Mouse (Mus musculus): ENCODE results near the gene Gpr160. TPM values are rescaled to one million over a fixed set of nuclear protein-coding genes. Genes with fewer than 3 reads are reported as not detected.
"Not testable (repeated sequence)": the region's sequence is repeated elsewhere in the genome, so short reads cannot be mapped to it uniquely, and the experiment has no call there.

The Gpr160 gene
- polyA plus RNA-seq, 1 experiment from 2014 or later: 1.1 TPM

DNA sequence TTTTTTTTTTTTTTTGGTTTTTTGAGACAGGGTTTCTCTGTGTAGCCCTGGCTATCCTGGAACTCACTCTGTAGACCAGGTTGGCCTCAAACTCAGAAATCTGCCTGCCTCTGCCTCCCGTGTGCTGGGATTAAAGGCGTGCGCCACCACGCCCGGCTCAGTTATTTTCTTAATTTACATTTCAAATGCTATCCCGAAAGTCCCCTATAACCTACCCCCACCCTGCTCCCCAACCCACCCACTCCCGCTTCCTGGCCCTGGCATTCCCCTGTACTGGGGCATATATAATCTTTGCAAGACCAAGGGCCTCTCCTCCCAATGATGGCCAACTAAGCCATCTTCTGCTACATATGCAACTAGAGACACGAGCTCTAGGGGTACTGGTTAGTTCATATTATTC lies 3.8 kb downstream of the Gpr160 start:
- not testable (repeated sequence) for H3K36me3 ChIP-seq; H3K4me3 ChIP-seq; ATAC-seq (ENCODE audit: extremely low read depth, insufficient number of reproducible peaks, low FRiP score, low TSS enrichment); H3K4me1 ChIP-seq; H3K9ac ChIP-seq; H3K4me2 ChIP-seq; H3K9me3 ChIP-seq; H3K27ac ChIP-seq (replicated peaks)
- H3K27me3 ChIP-seq (replicated peaks): peaks cover 11% of the 10 kb centered on the region
- WGBS: 85% methylated on average over 8 of the region's 8 CpGs

DNA sequence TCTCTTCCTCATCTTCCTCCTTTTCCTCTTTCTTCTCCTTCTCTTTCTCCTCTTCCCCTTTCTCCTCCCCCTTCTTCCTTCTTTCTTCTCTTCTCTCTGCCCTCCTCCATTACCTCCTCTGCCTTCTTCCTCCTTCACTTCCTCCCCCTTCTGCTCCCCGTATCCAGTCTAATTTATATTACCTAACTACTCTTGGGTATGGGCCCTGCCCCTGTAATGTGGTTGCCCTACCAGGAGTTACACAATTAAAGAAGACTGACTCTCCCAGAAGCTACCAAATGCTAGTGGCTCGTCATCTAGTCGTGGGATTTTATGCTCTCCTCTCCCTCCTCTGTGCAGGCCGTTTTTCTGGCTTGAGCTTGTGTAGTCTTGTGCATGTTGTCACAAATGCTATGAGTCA lies 5.0 kb downstream of the Gpr160 start:
- Histone ChIP-seq H3K9ac (no peak overlapping the region), H3K27me3 (replicated peaks) (0 out of 2 replicates have a peak, but pooled peaks cover 1% of the 10 kb centered on the region), H3K4me3 (no peak overlapping the region), H3K4me1 (no peaks in the 10 kb centered on the region), H3K4me2 (no peak overlapping the region), H3K9me3 (no peaks in the 10 kb centered on the region), H3K27ac (replicated peaks) (no peak overlapping the region), H3K36me3 (no peaks in the 10 kb centered on the region)
- no peak for ATAC-seq (ENCODE audit: extremely low read depth, insufficient number of reproducible peaks, low FRiP score, low TSS enrichment)
- WGBS: 66% methylated on average over 4 of the region's 4 CpGs

DNA sequence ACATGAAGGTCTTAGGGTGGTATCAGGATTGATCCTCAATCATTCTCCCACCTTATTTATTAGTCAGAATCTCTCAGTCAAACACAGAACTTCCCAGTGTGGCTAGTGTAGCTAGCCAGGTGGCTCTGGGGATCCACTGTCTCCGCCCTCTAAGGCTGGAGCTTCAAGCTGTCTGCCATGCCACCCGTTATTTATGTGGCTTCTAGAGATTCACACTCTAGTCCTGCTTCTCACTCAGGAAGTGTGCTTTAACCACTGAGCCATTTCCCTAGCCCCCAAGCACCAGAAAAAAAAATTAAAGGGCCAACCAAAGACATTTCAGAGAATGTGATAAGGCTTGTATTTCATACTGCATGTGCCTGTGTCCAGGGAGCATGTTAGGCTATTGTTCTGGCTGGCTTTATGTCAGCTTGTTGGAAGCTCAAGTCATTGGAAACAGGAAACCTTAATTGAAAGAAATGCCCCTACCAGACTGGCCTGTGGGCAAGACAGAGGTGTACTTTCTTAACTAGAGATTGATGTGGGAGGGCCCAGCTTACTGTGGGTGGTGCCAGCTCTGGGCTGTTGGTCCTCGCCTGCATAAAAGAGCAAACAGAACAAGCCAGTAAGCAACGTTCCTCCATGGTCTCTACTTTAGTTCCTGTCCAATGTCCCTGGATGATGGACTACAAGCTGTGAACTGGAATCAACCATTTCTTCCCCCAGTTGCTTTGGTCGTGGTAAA lies 8.1 kb downstream of the Gpr160 start:
- H3K4me2 ChIP-seq: no peak overlapping the region
- H3K9ac ChIP-seq: no peak overlapping the region
- H3K4me3 ChIP-seq: no peak overlapping the region
- no peak overlapping the region for H3K27ac ChIP-seq (replicated peaks)
- no peak for ATAC-seq (ENCODE audit: extremely low read depth, insufficient number of reproducible peaks, low FRiP score, low TSS enrichment)
- no peaks in the 10 kb centered on the region for H3K36me3 ChIP-seq
- 70% methylated on average over 5 of the region's 5 CpGs for WGBS
- no peaks in the 10 kb centered on the region for H3K9me3 ChIP-seq
- H3K4me1 ChIP-seq: no peaks in the 10 kb centered on the region
- H3K27me3 ChIP-seq (replicated peaks): no peaks in the 10 kb centered on the region

DNA sequence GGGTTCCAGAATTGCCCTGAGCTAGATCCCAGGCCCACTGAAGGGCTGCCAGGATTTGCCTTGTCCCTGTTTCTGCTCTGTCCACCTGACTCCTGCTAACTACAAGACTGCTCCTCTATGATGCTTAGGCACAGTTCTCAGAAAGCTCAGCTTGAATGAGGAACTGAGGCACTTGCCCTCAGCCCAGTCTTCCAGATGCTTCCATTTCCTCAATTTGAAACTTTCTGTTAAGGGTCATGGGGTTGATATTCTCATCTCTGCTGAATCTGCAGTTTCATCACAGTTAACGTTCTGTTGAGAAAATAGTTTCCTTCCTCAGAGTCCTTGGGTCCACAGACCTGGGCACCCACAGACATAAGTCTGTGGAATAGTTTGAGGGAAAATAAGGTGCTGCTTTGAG lies 8.9 kb downstream of the Gpr160 start:
- no peaks in the 10 kb centered on the region for H3K27me3 ChIP-seq (replicated peaks)
- 74% methylated on average over 1 of the region's 1 CpGs for WGBS
- no peak overlapping the region for H3K9ac ChIP-seq
- ATAC-seq (ENCODE audit: extremely low read depth, insufficient number of reproducible peaks, low FRiP score, low TSS enrichment): no peak
- H3K36me3 ChIP-seq: no peaks in the 10 kb centered on the region
- H3K4me2 ChIP-seq: no peak overlapping the region
- H3K9me3 ChIP-seq: no peaks in the 10 kb centered on the region
- no peak overlapping the region for H3K27ac ChIP-seq (replicated peaks)
- H3K4me1 ChIP-seq: no peaks in the 10 kb centered on the region
- H3K4me3 ChIP-seq: no peak overlapping the region

DNA sequence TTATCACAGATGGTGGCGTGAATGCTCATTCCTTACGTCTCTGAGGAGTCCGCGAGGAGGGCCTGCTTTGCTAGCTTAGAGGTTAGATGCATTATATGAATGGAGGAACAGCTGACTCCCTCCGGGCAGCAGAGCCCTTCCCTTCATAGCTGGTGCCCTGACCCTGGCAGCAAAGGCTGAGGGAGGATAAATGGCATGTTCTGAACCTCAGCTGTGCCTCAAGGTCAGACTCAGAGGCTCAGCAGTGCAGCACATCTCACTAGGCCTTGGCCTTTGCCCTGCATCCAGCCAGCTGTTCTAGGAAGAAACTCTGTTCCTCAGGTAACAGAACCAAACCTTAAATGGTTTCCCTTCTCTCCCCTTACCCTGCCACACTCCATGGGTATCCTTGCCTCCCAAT lies 12.4 kb downstream of the Gpr160 start:
- no peak overlapping the region for H3K27ac ChIP-seq (replicated peaks)
- no peaks in the 10 kb centered on the region for H3K9me3 ChIP-seq
- no peak for ATAC-seq (ENCODE audit: extremely low read depth, insufficient number of reproducible peaks, low FRiP score, low TSS enrichment)
- H3K27me3 ChIP-seq (replicated peaks): no peaks in the 10 kb centered on the region
- H3K4me1 ChIP-seq: peaks cover 6% of the 10 kb centered on the region
- no peak overlapping the region for H3K4me3 ChIP-seq
- no peak overlapping the region for H3K9ac ChIP-seq
- no peaks in the 10 kb centered on the region for H3K36me3 ChIP-seq
- WGBS: 65% methylated on average over 5 of the region's 5 CpGs
- no peak overlapping the region for H3K4me2 ChIP-seq

DNA sequence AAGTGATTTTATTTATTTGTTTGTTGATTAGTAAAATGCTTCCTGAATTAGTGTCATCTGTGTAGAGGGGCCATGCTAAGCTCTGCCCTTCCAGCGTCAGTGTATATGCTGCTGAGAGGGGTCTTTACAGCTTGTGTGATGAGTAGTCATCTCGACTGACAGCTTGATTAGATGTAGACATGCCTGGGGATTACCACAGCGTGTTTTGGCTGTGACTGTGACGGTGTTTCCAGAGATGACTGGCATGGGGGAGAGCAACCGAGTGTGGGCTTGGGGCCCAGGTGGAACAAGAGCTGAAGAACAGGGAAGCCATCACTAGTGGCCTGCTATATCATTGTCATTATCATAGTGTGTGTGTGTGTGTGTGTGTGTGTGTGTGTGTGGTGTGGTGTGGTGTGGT lies 12.9 kb downstream of the Gpr160 start:
- H3K36me3 ChIP-seq: no peaks in the 10 kb centered on the region
- H3K9me3 ChIP-seq: no peaks in the 10 kb centered on the region
- WGBS: 49% methylated on average over 5 of the region's 5 CpGs
- no peak overlapping the region for H3K4me3 ChIP-seq
- H3K27me3 ChIP-seq (replicated peaks): no peaks in the 10 kb centered on the region
- no peak for ATAC-seq (ENCODE audit: extremely low read depth, insufficient number of reproducible peaks, low FRiP score, low TSS enrichment)
- H3K9ac ChIP-seq: no peak overlapping the region
- no peak overlapping the region for H3K4me2 ChIP-seq
- peaks cover 6% of the 10 kb centered on the region for H3K4me1 ChIP-seq
- H3K27ac ChIP-seq (replicated peaks): no peak overlapping the region

DNA sequence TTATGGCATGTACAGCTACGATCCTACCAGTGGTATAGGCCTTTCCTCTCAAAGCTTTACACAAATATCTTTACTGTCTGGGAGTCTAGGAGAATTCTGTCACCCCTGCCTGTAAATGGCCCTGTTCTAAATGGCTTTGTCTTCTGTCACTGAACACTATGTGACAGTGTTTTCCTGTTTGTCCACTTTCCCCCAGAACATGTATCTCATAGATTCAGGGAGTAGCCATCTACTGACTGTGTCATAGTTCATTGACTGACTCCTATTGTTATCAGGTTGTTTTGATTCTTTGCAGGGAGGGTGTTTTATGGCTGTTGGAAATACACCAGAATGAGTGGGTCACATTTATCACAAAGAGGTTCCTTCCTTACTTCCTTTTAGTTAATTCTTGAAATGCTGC lies 14.2 kb downstream of the Gpr160 start:
- no peak for ATAC-seq (ENCODE audit: extremely low read depth, insufficient number of reproducible peaks, low FRiP score, low TSS enrichment)
- Histone ChIP-seq H3K27me3 (replicated peaks) (no peaks in the 10 kb centered on the region), H3K36me3 (no peaks in the 10 kb centered on the region), H3K9me3 (no peaks in the 10 kb centered on the region), H3K27ac (replicated peaks) (no peak overlapping the region; the same call in none of the 2 replicates), H3K4me2 (no peak overlapping the region), H3K4me1 (peaks cover 6% of the 10 kb centered on the region), H3K9ac (no peak overlapping the region), H3K4me3 (no peak overlapping the region)
- WGBS: 63% methylated on average over 1 of the region's 1 CpGs

DNA sequence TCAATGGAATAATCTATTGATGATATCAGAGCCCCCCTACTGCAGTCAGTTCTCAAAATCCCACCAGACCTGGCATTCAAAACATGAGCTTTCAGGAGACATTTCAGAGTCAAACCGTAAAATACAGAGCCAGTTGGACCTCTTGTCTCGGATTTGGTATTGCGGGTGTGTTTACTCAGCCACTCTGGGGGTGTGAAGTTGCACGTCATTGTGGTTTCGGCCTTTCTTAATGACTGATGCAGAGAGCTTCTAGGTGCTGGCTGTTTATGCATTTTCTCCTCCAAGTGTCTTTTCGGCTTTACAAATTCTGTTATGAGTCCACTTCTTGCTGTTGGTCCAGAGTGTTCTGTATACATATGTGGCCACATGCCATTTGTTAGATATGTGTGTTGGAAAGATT lies 21.0 kb downstream of the Gpr160 start:
- 80% methylated on average over 6 of the region's 6 CpGs for WGBS
- no peaks in the 10 kb centered on the region for H3K36me3 ChIP-seq
- no peak overlapping the region for H3K9ac ChIP-seq
- no peak for ATAC-seq (ENCODE audit: extremely low read depth, insufficient number of reproducible peaks, low FRiP score, low TSS enrichment)
- no peak overlapping the region for H3K4me2 ChIP-seq
- H3K27ac ChIP-seq (replicated peaks): no peak overlapping the region
- H3K4me1 ChIP-seq: no peaks in the 10 kb centered on the region
- no peak overlapping the region for H3K4me3 ChIP-seq
- H3K9me3 ChIP-seq: no peaks in the 10 kb centered on the region
- no peaks in the 10 kb centered on the region for H3K27me3 ChIP-seq (replicated peaks)

DNA sequence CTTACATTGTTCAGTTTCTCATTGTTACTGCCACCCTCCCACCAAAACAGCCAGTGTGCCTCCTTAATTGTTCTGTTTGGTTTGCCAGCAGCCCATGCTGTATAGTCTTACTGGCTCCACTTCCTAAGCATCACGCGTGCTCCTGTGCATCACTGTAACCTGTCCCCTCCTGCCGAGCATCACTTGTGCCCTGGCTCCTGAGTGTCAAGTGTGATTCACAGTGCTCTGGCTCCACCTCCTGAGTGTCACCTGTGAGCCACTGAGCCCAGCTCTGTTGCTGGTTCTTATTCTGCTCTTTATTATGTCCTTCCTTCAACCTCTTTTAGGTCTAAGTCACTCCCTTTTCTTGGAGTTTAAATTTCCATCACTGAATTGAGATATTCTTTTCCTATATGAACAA lies 31.7 kb downstream of the Gpr160 start:
- H3K9me3 ChIP-seq: no peaks in the 10 kb centered on the region
- no peak overlapping the region for H3K9ac ChIP-seq

DNA sequence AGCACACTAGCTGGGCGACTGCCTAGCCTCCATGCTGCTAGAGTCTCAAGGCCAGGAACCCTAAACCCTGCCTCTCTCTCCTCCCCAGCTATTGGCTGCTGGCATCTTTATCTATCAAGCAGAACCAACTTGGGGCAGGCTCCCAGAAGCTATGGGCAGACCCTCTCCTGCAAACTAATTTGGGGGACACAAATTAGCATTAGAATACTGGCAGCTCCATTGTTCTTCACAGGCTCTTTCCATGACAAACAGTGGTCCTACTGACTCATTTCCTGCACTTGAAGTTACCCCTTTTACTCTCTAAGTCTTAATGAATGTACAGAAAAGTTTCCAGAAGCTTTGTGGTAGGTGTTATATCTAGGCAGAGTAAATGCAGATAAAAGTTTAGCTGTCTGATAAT lies 33.3 kb downstream of the Gpr160 start:
- Histone ChIP-seq H3K4me2 (no peak overlapping the region), H3K27me3 (replicated peaks) (no peaks in the 10 kb centered on the region), H3K36me3 (peaks cover 17% of the 10 kb centered on the region), H3K9ac (no peak overlapping the region), H3K4me3 (no peak overlapping the region), H3K4me1 (no peaks in the 10 kb centered on the region), H3K27ac (replicated peaks) (0 out of 2 replicates have a peak overlapping the region, but pooled peaks have one; percentile 10), H3K9me3 (no peaks in the 10 kb centered on the region)
- no peak for ATAC-seq (ENCODE audit: extremely low read depth, insufficient number of reproducible peaks, low FRiP score, low TSS enrichment)
- 48% methylated on average over 1 of the region's 1 CpGs for WGBS

More for the DNA sequence above, 31.7 kb downstream of the Gpr160 start:
- Histone ChIP-seq H3K27ac (replicated peaks) (no peak overlapping the region), H3K36me3 (peaks cover 6% of the 10 kb centered on the region; the same call in 1 of the 2 replicates), H3K4me2 (no peak overlapping the region), H3K27me3 (replicated peaks) (no peaks in the 10 kb centered on the region), H3K4me3 (no peak overlapping the region), H3K4me1 (no peaks in the 10 kb centered on the region)
- ATAC-seq (ENCODE audit: extremely low read depth, insufficient number of reproducible peaks, low FRiP score, low TSS enrichment): no peak
- WGBS: 85% methylated on average over 3 of the region's 3 CpGs

DNA sequence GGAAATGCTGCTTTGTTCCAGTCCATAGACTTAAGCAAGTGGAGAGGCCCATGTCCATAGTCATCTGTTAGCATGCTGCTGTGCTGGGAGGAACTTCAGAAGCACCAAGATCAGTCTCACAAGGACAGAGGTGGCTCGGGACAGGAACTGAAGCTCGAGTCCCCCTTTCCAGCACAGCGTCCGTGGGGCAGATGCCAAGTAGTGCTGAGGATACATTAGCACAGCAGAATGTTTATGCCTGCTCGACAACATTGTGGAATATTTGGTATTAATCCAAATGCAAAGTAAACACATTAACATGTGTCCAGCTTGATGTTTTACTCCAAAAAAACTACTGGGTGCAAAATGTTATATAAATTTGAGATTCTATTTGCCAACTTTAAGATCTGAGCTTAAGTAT lies 41.0 kb downstream of the Gpr160 start:
- WGBS: 87% methylated on average over 5 of the region's 5 CpGs
- no peak for ATAC-seq (ENCODE audit: extremely low read depth, insufficient number of reproducible peaks, low FRiP score, low TSS enrichment)
- Histone ChIP-seq H3K36me3 (peaks cover 66% of the 10 kb centered on the region), H3K4me3 (no peak overlapping the region), H3K27ac (replicated peaks) (no peak overlapping the region), H3K4me1 (no peaks in the 10 kb centered on the region; the same call in 1 of the 2 replicates), H3K4me2 (no peak overlapping the region), H3K27me3 (replicated peaks) (no peaks in the 10 kb centered on the region), H3K9me3 (no peaks in the 10 kb centered on the region), H3K9ac (no peak overlapping the region)

DNA sequence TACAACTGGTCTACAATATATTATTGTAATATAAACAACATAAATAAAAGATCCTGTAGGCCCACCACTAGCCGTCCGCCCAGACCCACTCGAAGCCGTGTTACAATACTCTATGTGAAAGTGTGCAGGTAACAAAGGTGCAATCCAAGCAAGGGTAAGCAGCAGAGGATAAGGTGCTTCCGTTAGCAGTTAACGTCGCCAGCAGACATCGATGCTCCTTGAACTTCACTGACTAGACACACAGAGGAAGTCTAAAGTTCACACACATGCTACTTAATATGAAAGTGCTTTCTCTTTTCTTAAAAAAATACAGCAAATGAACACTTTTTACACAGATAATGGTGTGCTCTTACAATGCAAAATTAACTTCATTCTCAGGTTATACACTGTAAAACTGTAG lies 43.7 kb downstream of the Gpr160 start:
- H3K4me1 ChIP-seq: peaks cover 4% of the 10 kb centered on the region; the same call in 1 of the 2 replicates
- ATAC-seq (ENCODE audit: extremely low read depth, insufficient number of reproducible peaks, low FRiP score, low TSS enrichment): no peak
- H3K36me3 ChIP-seq: peaks cover 61% of the 10 kb centered on the region
- no peak overlapping the region for H3K27ac ChIP-seq (replicated peaks)
- H3K9ac ChIP-seq: no peak overlapping the region
- no peak overlapping the region for H3K4me3 ChIP-seq
- H3K4me2 ChIP-seq: no peak overlapping the region
- whole genome bisulfite sequencing: 96% methylated on average over 8 of the region's 8 CpGs
- H3K27me3 ChIP-seq (replicated peaks): no peaks in the 10 kb centered on the region
- H3K9me3 ChIP-seq: no peaks in the 10 kb centered on the region
